Mouse (Mus musculus) spleen, adult 2 months (tissue): ENCODE measurements around the gene Creb3l1.

Experiments
- CTCF ChIP-seq: fragments of 200-500 bp; IDR thresholded peaks from 2 replicates; pipeline ENCODE4 v1.5.1; 2011; ENCODE audit warnings: mild to moderate bottlenecking, inconsistent platforms; ENCODE audit not compliant: insufficient read depth, insufficient read length, insufficient replicate concordance; ENCODE audit errors: extremely low read depth
- POLR2A ChIP-seq: fragments of 200-500 bp; IDR thresholded peaks from 2 replicates; pipeline ENCODE4 v1.6.1; 2011; ENCODE audit warnings: low read depth, low read length, inconsistent platforms

DNA sequence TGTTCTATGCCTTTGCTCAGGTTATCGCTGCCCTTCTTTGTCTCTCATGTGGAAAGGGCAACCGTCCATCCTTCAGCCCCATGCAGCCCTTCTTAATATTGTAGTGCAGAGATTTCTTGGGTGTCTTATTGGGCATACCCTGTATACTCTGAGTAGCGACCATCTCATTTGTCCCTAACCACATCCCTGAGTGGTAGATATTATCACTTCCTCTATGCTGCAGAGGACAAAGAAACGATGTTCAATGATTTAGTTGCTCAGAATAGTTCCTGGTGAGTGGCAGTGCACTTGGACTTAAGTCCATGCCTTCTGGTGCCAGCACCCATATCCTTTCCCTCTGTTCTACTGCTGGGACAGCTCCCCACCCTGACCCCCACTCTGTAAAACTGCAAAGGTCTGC is 46.3 kb downstream of the Creb3l1 start:
- no peak for TF ChIP-seq POLR2A
- no peak for TF ChIP-seq CTCF
